Mouse (Mus musculus) lung, postnatal 0 days (tissue): ENCODE measurements around the gene Clstn1.

Experiments
- CTCF ChIP-seq: IDR thresholded peaks from 2 replicates; pipeline ENCODE4 v1.5.1; 2016; ENCODE audit warnings: antibody characterized with exemption, mild to moderate bottlenecking
- EP300 ChIP-seq: IDR thresholded peaks from 2 replicates; pipeline ENCODE4 v1.6.1; 2016; ENCODE audit warnings: antibody characterized with exemption, mild to moderate bottlenecking, control low read depth

DNA sequence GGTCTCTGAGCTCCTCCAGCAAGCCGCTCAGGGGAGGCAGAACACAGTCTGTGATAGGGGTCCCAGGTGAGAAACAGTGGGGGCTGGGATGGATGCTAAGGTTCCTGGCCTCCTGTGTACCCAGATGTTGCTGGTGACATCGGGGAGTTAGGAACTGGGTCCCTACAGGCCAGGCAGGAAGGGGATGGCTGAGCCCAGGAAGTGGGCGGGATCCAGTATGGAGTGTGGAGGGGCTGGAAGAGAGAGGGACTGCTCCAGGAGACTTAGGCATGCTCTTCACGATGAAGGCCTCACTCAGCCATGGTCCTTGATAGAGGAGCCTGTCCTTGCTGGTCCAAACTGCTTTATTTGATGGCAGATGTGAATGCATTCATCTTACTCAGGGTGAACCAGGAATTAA, 13.9 kb downstream of the Clstn1 start:
- TF ChIP-seq CTCF (no peak), EP300 (no peak)
